Mouse (Mus musculus): ENCODE results near the gene Gm21974. TPM values are rescaled to one million over a fixed set of nuclear protein-coding genes. Genes with fewer than 3 reads are reported as not detected.

Gm21974 gene
- polyA plus RNA-seq (2015; fragmentation: Nextera tagmentation; extraction: Ambion mirVana) = not detected in 2 replicates

DNA sequence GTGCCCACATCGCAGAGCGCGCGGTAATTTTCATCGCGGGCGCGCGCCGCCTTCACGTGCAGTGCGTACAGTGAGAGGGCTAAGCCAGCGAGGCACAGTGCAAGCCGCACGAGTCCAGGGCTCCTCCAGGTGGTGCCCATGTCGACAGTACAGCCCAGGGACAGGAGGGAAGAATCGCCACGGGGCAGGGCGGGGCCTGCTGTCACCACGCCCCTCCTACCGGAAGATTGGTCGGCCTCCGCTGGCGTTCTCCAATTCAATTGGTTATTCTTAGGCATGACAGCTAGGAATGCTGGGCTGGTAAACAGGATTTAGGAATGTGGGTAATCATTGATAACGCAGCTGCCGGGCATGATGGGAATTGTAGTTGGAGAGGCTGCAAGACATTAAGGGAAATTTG lies at the start of gene Gm21974, which contains the start of gene Vkorc1:
Gene Gm21974, minus strand, starts transcription at position 13 of the 400 bp plus-strand sequence.
Gene Vkorc1, minus strand, starts transcription at position 176 of the 400 bp plus-strand sequence.

DNA sequence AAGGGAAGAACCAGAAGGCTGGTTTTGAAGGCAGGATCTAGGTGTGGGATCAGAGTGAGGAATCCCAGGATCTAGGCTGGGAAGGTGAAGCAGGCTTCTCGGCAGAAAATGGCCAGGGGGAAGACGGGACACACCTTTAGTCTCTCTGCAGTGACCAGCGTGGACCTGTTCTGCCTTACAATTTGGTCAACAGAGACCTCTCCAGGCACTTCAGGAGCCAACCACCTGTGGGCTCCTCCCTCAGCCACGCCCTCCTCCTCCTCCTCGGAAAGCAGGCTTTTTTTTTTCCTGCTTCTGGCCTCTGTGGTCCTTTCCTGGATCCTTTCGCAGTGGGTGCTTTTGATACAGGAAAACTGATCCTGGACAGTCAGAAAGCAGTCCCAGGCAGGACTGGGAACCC lies 34.7 kb upstream of the Gm21974 start, which contains the start of gene Prss8:
Gene Prss8, minus strand, starts transcription at position 182 of the 400 bp plus-strand sequence.

DNA sequence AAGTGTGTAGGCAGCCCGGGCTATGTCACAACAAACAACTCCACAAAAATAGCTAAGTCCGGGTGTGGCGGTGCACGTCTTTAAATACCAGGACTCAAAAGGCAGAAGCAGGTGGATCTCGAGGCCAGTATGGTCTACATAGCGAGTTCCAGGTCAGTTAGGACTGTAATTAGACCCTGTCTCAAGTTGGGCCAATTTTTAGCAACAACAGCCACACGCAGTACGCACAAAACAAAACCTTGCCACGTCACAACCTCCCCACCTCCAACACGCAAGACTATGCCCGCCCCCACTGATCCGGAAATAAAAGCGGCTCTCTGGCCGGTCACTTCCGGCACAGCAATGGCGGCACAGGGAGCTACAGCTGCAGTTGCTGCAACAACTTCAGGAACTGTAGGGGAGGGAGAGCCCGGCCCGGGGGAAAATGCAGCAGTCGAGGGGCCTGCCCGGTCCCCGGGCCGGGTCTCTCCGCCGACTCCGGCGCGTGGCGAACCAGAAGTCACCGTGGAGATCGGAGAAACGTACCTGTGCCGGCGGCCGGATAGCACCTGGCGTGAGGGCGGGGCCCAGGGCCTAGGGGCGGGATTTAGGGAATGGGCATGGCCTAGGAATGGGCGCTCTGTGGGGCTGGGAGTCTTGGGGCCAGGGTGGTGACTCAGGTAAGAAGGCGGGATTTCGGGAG lies 17.1 kb upstream of the Gm21974 start, which contains the start of gene Kat8:
Gene Kat8, plus strand, starts transcription at position 327 of the 682 bp plus-strand sequence.

DNA sequence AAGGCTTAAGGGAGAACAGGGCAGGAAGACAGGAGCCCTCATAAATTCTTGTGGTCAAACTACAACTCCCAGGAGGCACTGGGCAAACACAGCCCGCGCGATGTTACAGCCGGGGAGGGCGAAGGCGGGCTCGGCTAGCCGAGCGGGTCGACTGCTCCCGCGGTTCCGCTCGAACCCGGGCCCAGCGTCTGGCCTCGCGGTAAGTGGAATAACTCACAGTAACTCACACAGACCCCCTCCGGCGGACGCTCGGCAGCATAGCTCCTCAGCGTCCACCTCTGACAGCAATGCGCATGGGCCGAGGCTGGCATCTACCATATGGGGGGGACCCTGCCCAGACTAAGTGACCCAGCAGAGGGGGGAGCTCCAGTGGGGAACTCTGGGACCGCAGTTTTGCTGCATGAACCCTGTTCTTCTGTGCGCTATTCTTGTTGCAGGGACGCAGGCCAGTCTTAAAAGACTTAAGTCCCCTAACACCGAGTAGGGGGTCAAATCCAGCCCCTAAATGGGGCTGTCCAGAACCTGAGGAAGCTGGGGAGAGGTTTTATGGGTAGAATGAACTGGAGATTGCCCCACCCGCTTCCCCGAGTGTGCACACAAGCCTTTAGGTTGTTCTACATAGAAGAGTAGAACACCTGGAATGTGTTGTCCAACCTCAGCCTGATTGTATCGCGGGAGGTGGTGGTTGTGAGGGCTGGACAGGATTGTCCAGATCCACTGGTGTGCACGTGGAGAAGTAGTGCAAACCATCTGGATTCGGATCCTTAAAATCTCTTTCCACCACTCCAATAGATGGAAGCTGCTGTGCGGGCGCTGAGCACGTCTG lies 8.9 kb upstream of the Gm21974 start, which contains the start of gene Bckdk:
Gene Bckdk, plus strand, starts transcription at position 112 of the 826 bp plus-strand sequence.

DNA sequence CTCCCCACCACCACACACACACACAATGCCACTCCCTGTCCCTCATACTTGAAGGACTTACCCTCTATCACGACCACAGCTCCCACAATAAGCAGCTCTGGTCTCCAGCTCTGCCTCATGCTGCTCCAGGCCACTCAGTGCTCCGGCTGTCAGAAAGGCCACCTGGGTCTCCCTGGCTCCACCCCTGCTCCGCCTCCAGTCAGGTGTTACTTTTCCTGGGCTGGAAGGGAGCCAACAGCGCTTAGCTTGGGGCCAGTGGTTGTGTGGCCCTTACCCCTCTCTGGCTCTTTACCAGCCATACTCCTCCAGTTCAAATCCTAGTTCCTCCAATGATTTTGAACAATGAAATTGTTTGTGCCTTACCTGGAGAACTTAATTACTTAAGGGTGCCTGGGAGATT lies 4.5 kb downstream of the Gm21974 start, which contains the start of gene Prss53:
Gene Prss53, minus strand, starts transcription at position 173 of the 400 bp plus-strand sequence.

DNA sequence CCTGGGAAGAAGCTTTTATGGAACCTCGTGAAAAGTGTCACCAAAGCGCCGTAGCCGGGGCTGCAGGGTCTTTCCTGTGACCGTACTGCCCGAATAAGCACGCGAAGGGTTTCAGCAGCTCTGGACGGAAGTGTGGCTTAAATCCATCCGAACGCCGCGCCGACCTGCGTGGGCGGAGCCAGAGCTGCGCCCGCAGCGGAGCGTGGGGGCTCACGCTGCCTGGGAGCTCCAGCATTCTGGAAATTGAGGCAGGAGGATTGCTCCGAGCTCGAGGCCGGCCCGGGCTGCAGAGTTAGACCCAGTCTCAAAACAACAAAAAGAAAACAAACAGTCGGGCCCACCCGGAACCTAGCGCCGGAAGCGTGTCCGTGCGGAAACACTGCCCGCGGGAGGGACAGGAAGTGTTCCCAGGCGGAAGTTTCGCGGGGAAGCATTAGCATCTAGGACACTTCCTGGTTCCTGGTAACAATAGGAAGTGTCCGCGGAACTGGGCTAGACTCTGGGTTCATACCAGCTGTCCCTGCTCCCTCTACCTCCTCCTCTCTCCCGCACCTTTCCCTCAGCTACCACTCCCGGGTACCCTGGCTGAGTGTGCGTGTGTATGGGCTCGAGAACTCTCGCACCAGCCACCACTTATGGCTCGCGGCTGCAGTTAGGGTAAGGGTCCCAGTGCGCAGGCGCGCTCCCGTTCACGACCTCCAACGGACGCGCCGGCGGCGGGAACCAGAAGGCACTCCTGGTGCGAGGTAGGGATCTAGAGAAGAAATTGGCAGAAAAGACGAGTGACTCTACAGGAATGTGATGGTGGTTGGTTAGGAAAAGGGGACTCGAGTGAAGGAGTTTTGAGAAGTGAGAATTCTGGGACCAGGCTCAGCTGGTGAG lies 18.5 kb downstream of the Gm21974 start, which contains the start of gene Zfp668:
Gene Zfp668, minus strand, starts transcription at position 362 of the 882 bp plus-strand sequence.

DNA sequence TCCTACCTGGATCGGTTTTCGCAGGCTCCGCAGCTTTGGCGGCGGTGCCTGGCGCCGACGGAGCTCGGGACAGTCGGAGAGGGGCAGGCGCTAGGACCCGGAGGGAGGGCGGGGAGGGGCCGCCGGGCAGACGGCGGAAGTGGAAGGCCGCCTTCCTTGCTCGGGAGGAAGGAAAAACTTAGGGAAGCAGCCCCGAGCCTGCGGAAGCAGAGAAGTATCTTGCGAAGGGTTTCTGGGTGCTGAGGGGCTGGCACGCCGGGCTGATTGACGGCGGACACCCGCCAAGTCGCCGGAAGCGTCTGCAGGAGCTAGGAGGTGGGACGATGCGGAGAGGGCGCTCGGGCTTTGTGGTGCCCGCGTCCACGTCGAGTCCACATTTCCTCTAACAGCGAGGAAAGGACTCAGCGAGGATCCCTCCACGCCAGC lies 19.2 kb downstream of the Gm21974 start, which contains the start of gene Zfp646:
Gene Zfp646, plus strand, starts transcription at position 181 of the 426 bp plus-strand sequence.

Other genes with a start within 250 kb of the Gm21974 start
- gene Bcl7c, start 186.5 kb downstream of the Gm21974 start, polyA plus RNA-seq (2015; fragmentation: Nextera tagmentation; extraction: Ambion mirVana) = 59.4 and 60.7 TPM in 2 replicates
- 5.3 and 5.8 TPM in 2 replicates for gene Ctf1, start 182.7 kb downstream of the Gm21974 start, polyA plus RNA-seq (2015; fragmentation: Nextera tagmentation; extraction: Ambion mirVana)
- 0.08 TPM in 1 of 2 replicates, not detected in the other for gene Ctf2, start 163.3 kb downstream of the Gm21974 start, polyA plus RNA-seq (2015; fragmentation: Nextera tagmentation; extraction: Ambion mirVana)
- 7.4 and 8.8 TPM in 2 replicates for gene Fbxl19, start 150.9 kb downstream of the Gm21974 start, polyA plus RNA-seq (2015; fragmentation: Nextera tagmentation; extraction: Ambion mirVana)
- 13.2 and 13.7 TPM in 2 replicates for gene Orai3, start 125.6 kb downstream of the Gm21974 start, polyA plus RNA-seq (2015; fragmentation: Nextera tagmentation; extraction: Ambion mirVana)
- gene Setd1a, start 118.8 kb downstream of the Gm21974 start, polyA plus RNA-seq (2015; fragmentation: Nextera tagmentation; extraction: Ambion mirVana) = 17.7 and 18.5 TPM in 2 replicates
- not detected in 2 replicates for gene Gm49388, start 109.8 kb downstream of the Gm21974 start, polyA plus RNA-seq (2015; fragmentation: Nextera tagmentation; extraction: Ambion mirVana)
- gene Hsd3b7, start 94.8 kb downstream of the Gm21974 start, polyA plus RNA-seq (2015; fragmentation: Nextera tagmentation; extraction: Ambion mirVana) = 12.2 and 12.5 TPM in 2 replicates
- 28.1 and 32.5 TPM in 2 replicates for gene Stx4a, start 71.2 kb downstream of the Gm21974 start, polyA plus RNA-seq (2015; fragmentation: Nextera tagmentation; extraction: Ambion mirVana)
- gene Stx1b, start 70.9 kb downstream of the Gm21974 start, polyA plus RNA-seq (2015; fragmentation: Nextera tagmentation; extraction: Ambion mirVana) = 78.8 and 97.1 TPM in 2 replicates
- gene Zfp646, start 19.2 kb downstream of the Gm21974 start, polyA plus RNA-seq (2015; fragmentation: Nextera tagmentation; extraction: Ambion mirVana) = 3.8 and 4.5 TPM in 2 replicates
- 21.9 and 22.7 TPM in 2 replicates for gene Zfp668, start 18.6 kb downstream of the Gm21974 start, polyA plus RNA-seq (2015; fragmentation: Nextera tagmentation; extraction: Ambion mirVana)
- gene Prss53, start 4.5 kb downstream of the Gm21974 start, polyA plus RNA-seq (2015; fragmentation: Nextera tagmentation; extraction: Ambion mirVana) = 0.76 and 0.77 TPM in 2 replicates
- 94.0 and 98.3 TPM in 2 replicates for gene Vkorc1, start 163 bp upstream of the Gm21974 start, polyA plus RNA-seq (2015; fragmentation: Nextera tagmentation; extraction: Ambion mirVana)
- gene Bckdk, start 8.6 kb upstream of the Gm21974 start, polyA plus RNA-seq (2015; fragmentation: Nextera tagmentation; extraction: Ambion mirVana) = 59.5 and 62.2 TPM in 2 replicates
- 32.9 and 34.4 TPM in 2 replicates for gene Kat8, start 17.1 kb upstream of the Gm21974 start, polyA plus RNA-seq (2015; fragmentation: Nextera tagmentation; extraction: Ambion mirVana)
- 0.75 and 0.80 TPM in 2 replicates for gene Prss8, start 34.6 kb upstream of the Gm21974 start, polyA plus RNA-seq (2015; fragmentation: Nextera tagmentation; extraction: Ambion mirVana)
- 18.5 and 19.6 TPM in 2 replicates for gene Prss36, start 51.3 kb upstream of the Gm21974 start, polyA plus RNA-seq (2015; fragmentation: Nextera tagmentation; extraction: Ambion mirVana)
- gene Fus, start 72.0 kb upstream of the Gm21974 start, polyA plus RNA-seq (2015; fragmentation: Nextera tagmentation; extraction: Ambion mirVana) = 283 and 308 TPM in 2 replicates
- 13.0 and 15.8 TPM in 2 replicates for gene Pycard, start 98.4 kb upstream of the Gm21974 start, polyA plus RNA-seq (2015; fragmentation: Nextera tagmentation; extraction: Ambion mirVana)
- gene Trim72, start 108.5 kb upstream of the Gm21974 start, polyA plus RNA-seq (2015; fragmentation: Nextera tagmentation; extraction: Ambion mirVana) = not detected in 2 replicates
- gene Itgam, start 167.2 kb upstream of the Gm21974 start, polyA plus RNA-seq (2015; fragmentation: Nextera tagmentation; extraction: Ambion mirVana) = 1.4 and 1.5 TPM in 2 replicates
- not detected in 2 replicates for gene Gm49368, start 167.2 kb upstream of the Gm21974 start, polyA plus RNA-seq (2015; fragmentation: Nextera tagmentation; extraction: Ambion mirVana)
- gene Itgax, start 234.1 kb upstream of the Gm21974 start, polyA plus RNA-seq (2015; fragmentation: Nextera tagmentation; extraction: Ambion mirVana) = 0.08 TPM in 1 of 2 replicates, not detected in the other

Data from neural tube, postnatal 0 days (tissue).